Mouse (Mus musculus) cerebellum, adult 9-10 months (tissue): Measurements from ENCODE around the gene Gm14418.

Experiments used
- DNase-seq: peaks from one replicate; pipeline ENCODE4 v3.0.0; 2022

The Gm14418 gene

DNA sequence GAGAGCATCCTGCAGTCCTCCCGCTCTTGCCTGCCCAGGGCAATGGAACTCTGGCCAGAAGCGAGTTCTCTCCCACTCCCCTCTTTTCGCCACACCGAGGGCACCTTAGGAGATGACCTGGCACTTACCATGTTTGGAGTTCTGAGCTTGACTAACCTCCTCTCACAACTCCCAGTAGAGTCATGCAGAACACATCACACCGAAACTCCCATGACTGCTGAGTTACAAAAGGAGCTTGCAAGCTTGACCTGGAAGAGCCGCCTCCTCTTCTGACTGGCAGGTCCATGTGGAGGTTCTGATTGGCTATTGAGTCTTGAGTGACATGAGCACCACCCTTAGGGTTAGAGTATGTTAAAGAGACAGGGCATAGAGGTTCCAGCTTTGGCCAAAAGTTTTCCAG lies at the start of gene Gm14418:
Gene Gm14418 (minus strand): TSS at position 225 of the 400 bp plus-strand sequence.
- peak; percentile 19 for DNase-seq
